Mouse (Mus musculus) testis, adult 2 months (tissue): ENCODE results near the gene Tcf20.

Experiments
- CTCF ChIP-seq: fragments of 200-500 bp; IDR thresholded peaks from 2 replicates; pipeline ENCODE4 v1.5.1; 2012; ENCODE audit warnings: low read depth, mild to moderate bottlenecking, inconsistent platforms, low read length, moderate library complexity; ENCODE audit not compliant: control insufficient read depth, insufficient read depth, insufficient replicate concordance
- POLR2A ChIP-seq: fragments of 200-500 bp; IDR thresholded peaks from 2 replicates; pipeline ENCODE4 v1.6.1; 2012; ENCODE audit warnings: low read depth, mild to moderate bottlenecking, inconsistent platforms, low read length, moderate library complexity; ENCODE audit not compliant: control insufficient read depth

DNA sequence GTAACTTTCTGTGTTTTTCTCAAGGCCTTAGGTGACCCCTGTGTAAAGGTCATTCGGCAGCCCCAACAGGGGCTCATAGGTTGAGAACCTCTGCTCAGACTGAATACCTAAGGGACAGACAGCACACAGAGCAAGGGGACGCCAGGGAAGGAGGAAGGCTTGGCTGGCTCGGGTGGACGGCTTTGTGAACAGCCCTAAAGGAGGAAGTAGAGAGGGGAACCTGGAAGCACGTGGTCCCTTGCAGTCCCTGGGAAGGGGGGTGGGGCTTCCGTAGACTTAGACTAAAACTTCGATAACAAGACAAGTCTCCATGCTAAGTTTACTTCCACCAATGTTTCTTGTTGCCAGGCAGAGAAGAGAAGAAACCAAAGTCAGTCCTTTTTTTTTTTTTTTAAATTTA, 48.4 kb upstream of the Tcf20 start:
- TF ChIP-seq POLR2A = no peak
- no peak for TF ChIP-seq CTCF
